Mouse (Mus musculus) CD4-positive naive resting alpha-beta T cell, adult 57 days (primary cell): ENCODE results near the gene Pskh1. TPM values are rescaled to one million over a fixed set of nuclear protein-coding genes. Genes with fewer than 3 reads are reported as not detected.

Source experiments
- total RNA-seq: library from RNA; stranded (reverse); gene quantifications from one replicate; pipeline ENCODE4 v1.2.4, GENCODE M21; 2023

The Pskh1 gene
- total RNA-seq = 20.7 TPM

GRCm38 (mm10) chr8:105900180-105900940 lies at the start of gene Pskh1:
TSS of gene Pskh1 (plus strand) at chr8:105900441.

GRCm38 (mm10) chr8:105853178-105853577 lies 47.1 kb upstream of the Pskh1 start, which contains the start of gene Cenpt:
TSS of gene Cenpt (minus strand) at chr8:105853278.

GRCm38 (mm10) chr8:105854715-105855216 lies 45.5 kb upstream of the Pskh1 start, which contains the start of gene Thap11:
TSS of gene Thap11 (plus strand) at chr8:105855132.

GRCm38 (mm10) chr8:105860143-105860981 lies 39.9 kb upstream of the Pskh1 start, which contains the start of gene Nutf2:
TSS of gene Nutf2 (plus strand) at chr8:105860580.

GRCm38 (mm10) chr8:105880754-105881520 lies 19.3 kb upstream of the Pskh1 start, which contains the start of gene Edc4:
TSS of gene Edc4 (plus strand) at chr8:105880881.

GRCm38 (mm10) chr8:105893339-105893738 lies 6.9 kb upstream of the Pskh1 start, which contains the start of gene Nrn1l:
TSS of gene Nrn1l (plus strand) at chr8:105893567.

GRCm38 (mm10) chr8:105933762-105934161 lies 33.5 kb downstream of the Pskh1 start, which contains the start of gene Ctrl:
TSS of gene Ctrl (minus strand) at chr8:105933862.

GRCm38 (mm10) chr8:105938306-105938669 lies 38.0 kb downstream of the Pskh1 start, which contains the start of gene Psmb10:
TSS of gene Psmb10 (minus strand) at chr8:105938444.

GRCm38 (mm10) chr8:105943321-105943739 lies 43.1 kb downstream of the Pskh1 start, which contains the start of gene Lcat:
TSS of gene Lcat (minus strand) at chr8:105943382.

GRCm38 (mm10) chr8:105965905-105966341 lies 65.7 kb downstream of the Pskh1 start, which contains the start of gene Slc12a4:
TSS of gene Slc12a4 (minus strand) at chr8:105966097.

GRCm38 (mm10) chr8:105979325-105979724 lies 79.1 kb downstream of the Pskh1 start, which contains the start of gene Dpep3:
TSS of gene Dpep3 (minus strand) at chr8:105979429.

Other genes with a start within 250 kb of the Pskh1 start
- gene Carmil2, start 214.2 kb upstream of the Pskh1 start, total RNA-seq = 147 TPM
- gene Acd, start 199.3 kb upstream of the Pskh1 start, total RNA-seq = 50.7 TPM
- gene Pard6a, start 199.3 kb upstream of the Pskh1 start, total RNA-seq = 13.1 TPM
- not detected for gene 4933405L10Rik, start 192.8 kb upstream of the Pskh1 start, total RNA-seq
- 2.6 TPM for gene Enkd1, start 192.2 kb upstream of the Pskh1 start, total RNA-seq
- 10.1 TPM for gene Gfod2, start 141.8 kb upstream of the Pskh1 start, total RNA-seq
- gene Ranbp10, start 73.1 kb upstream of the Pskh1 start, total RNA-seq = 103 TPM
- gene Tsnaxip1, start 72.7 kb upstream of the Pskh1 start, total RNA-seq = not detected
- gene Cenpt, start 47.2 kb upstream of the Pskh1 start, total RNA-seq = 25.1 TPM
- 23.1 TPM for gene Thap11, start 45.3 kb upstream of the Pskh1 start, total RNA-seq
- gene Nutf2, start 39.9 kb upstream of the Pskh1 start, total RNA-seq = 36.5 TPM
- 84.2 TPM for gene Edc4, start 19.6 kb upstream of the Pskh1 start, total RNA-seq
- not detected for gene Nrn1l, start 6.9 kb upstream of the Pskh1 start, total RNA-seq
- gene Ctrl, start 33.4 kb downstream of the Pskh1 start, total RNA-seq = 3.0 TPM
- 130 TPM for gene Psmb10, start 38.0 kb downstream of the Pskh1 start, total RNA-seq
- not detected for gene Lcat, start 42.9 kb downstream of the Pskh1 start, total RNA-seq
- gene Slc12a4, start 65.7 kb downstream of the Pskh1 start, total RNA-seq = 14.6 TPM
- gene Dpep3, start 79.0 kb downstream of the Pskh1 start, total RNA-seq = not detected
- 10.1 TPM for gene Dus2, start 90.9 kb downstream of the Pskh1 start, total RNA-seq
- gene Dpep2nb, start 105.5 kb downstream of the Pskh1 start, total RNA-seq = not detected
- 5.2 TPM for gene Ddx28, start 111.4 kb downstream of the Pskh1 start, total RNA-seq
- gene Nfatc3, start 158.4 kb downstream of the Pskh1 start, total RNA-seq = 198 TPM
- gene Esrp2, start 236.5 kb downstream of the Pskh1 start, total RNA-seq = 1.0 TPM
- gene Pla2g15, start 250.0 kb downstream of the Pskh1 start, total RNA-seq = 6.0 TPM